Mouse (Mus musculus) urinary bladder, postnatal 4 days (tissue): ENCODE measurements around the gene Wdr17.
A peak's percentile ranks its signal among the peaks of the same experiment; 100 is the strongest.
"Not testable (repeated sequence)": the region's sequence is repeated elsewhere in the genome, so short reads cannot be mapped to it uniquely, and the experiment has no call there.

Source experiments
- DNase-seq, 2 experiments: peaks; one replicate each; pipeline ENCODE4 v3.0.0; 2021 to 2022; ENCODE audit warnings: low spot score in 2 of 2

The Wdr17 gene

GRCm38 (mm10) chr8:54791858-54792698 is 94.9 kb downstream of the Wdr17 start:
- no peak for DNase-seq

- DNase-seq, result no peak
Observed at GRCm38 (mm10) chr8:54780134-54780942, 106.6 kb downstream of the Wdr17 start.

- DNase-seq, result no peak
Observed at GRCm38 (mm10) chr8:54779317-54780133, 107.5 kb downstream of the Wdr17 start.

GRCm38 (mm10) chr8:54777012-54777411 is 110.0 kb downstream of the Wdr17 start:
- DNase-seq, result no peak

- no peak for DNase-seq
Observed at GRCm38 (mm10) chr8:54776241-54776640, 110.7 kb downstream of the Wdr17 start.

- DNase-seq, result no peak
Observed at GRCm38 (mm10) chr8:54757646-54758045, 129.3 kb downstream of the Wdr17 start.

- no peak for DNase-seq
Observed at GRCm38 (mm10) chr8:54736660-54737312, 150.2 kb downstream of the Wdr17 start.

- DNase-seq, result no peak
Observed at GRCm38 (mm10) chr8:54724668-54725035, 162.3 kb downstream of the Wdr17 start.

GRCm38 (mm10) chr8:54723976-54724667 is 162.9 kb downstream of the Wdr17 start:
- peak; percentile 79 to 83 for DNase-seq

- DNase-seq, result no peak
Observed at GRCm38 (mm10) chr8:54718515-54718914, 168.5 kb downstream of the Wdr17 start.

- DNase-seq, result no peak
Observed at GRCm38 (mm10) chr8:54705743-54706142, 181.2 kb downstream of the Wdr17 start.

GRCm38 (mm10) chr8:54671806-54672205 is 215.2 kb downstream of the Wdr17 start:
- no peak for DNase-seq

- DNase-seq, result no peak
Observed at GRCm38 (mm10) chr8:54667756-54668155, 219.2 kb downstream of the Wdr17 start.

GRCm38 (mm10) chr8:54660675-54661074 is 226.3 kb downstream of the Wdr17 start:
- no peak for DNase-seq

- no peak for DNase-seq
Observed at GRCm38 (mm10) chr8:54659703-54660102, 227.3 kb downstream of the Wdr17 start.

- no peak for DNase-seq
Observed at GRCm38 (mm10) chr8:54638634-54639033, 248.3 kb downstream of the Wdr17 start.

GRCm38 (mm10) chr8:54616710-54617109 is 270.3 kb downstream of the Wdr17 start:
- DNase-seq, result not testable (repeated sequence)

- DNase-seq, result no peak
Observed at GRCm38 (mm10) chr8:54610238-54610637, 276.7 kb downstream of the Wdr17 start.

- DNase-seq, result no peak
Observed at GRCm38 (mm10) chr8:54609336-54609735, 277.6 kb downstream of the Wdr17 start.

- no peak for DNase-seq
Observed at GRCm38 (mm10) chr8:54603440-54603839, 283.5 kb downstream of the Wdr17 start.
